Mouse (Mus musculus): Measurements from ENCODE around the gene Pald1. TPM values are rescaled to one million over a fixed set of nuclear protein-coding genes. Genes with fewer than 3 reads are reported as not detected.

Pald1 gene
- total and polyA plus RNA-seq, 2 experiments from 2014 or later = 14.4 to 23.7 TPM

- Histone ChIP-seq H3K27ac (ENCODE audit: low read depth, low read length) (no peak overlapping the region), H3K27me3 (ENCODE audit: insufficient read depth, low read length) (no peaks in the 10 kb centered on the region), H3K4me2 (ENCODE audit: low read depth) (no peak overlapping the region), H3K9ac (no peak overlapping the region), H3K36me3 (ENCODE audit: insufficient read depth) (no peaks in the 10 kb centered on the region), H3K9me3 (ENCODE audit: low read length) (no peaks in the 10 kb centered on the region), H3K4me1 (ENCODE audit: insufficient read depth) (no peaks in the 10 kb centered on the region), H3K4me3 (ENCODE audit: low read depth, low read length) (no peak overlapping the region)
- ATAC-seq = no peak
- WGBS = 68% methylated on average over 12 of the region's 12 CpGs
- no peak for TF ChIP-seq CTCF (IDR thresholded peaks at IDR 0.05; ENCODE audit: low read depth)
- DNase-seq = no peak
Measured at GRCm38 (mm10) chr10:61308706-61309320, 74.5 kb downstream of the Pald1 start.

DNA sequence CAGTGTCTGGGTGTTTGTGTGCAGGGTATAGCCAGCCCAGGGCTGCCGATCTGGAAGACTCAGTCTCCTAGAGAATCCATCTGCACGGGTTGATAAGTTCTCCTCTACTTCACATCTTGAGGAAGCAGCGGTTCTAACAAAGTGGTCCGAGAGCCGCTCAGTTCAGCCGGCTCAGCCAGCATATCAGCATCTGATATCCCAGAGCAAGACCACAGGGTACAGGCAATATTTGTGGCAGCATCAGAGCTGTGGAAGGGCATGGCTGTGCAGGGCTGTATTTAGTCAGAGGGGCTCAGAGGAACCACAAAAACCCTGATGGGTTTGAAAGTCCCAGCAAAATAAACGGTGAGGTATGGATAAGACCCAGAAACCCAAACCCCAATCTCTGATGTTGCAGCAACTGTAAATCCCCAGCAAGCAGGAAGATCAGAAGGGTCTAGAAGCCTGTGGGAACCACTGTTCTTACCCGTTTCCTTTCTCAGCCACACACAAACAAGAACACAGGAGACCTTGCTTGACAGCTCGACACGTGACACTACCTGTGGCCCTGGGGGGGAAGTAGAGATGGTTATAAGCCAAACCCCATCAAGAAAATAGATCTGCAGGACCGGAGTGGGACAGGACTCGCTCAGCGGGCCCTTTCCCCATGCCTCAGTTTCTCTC, 77.3 kb downstream of the Pald1 start:
- Histone ChIP-seq H3K4me2 (ENCODE audit: low read depth) (no peak overlapping the region), H3K4me3 (ENCODE audit: low read depth, low read length) (no peak overlapping the region), H3K27me3 (ENCODE audit: insufficient read depth, low read length) (no peaks in the 10 kb centered on the region), H3K4me1 (ENCODE audit: insufficient read depth) (no peaks in the 10 kb centered on the region), H3K9me3 (ENCODE audit: low read length) (no peaks in the 10 kb centered on the region), H3K9ac (no peak overlapping the region), H3K36me3 (ENCODE audit: insufficient read depth) (no peaks in the 10 kb centered on the region), H3K27ac (ENCODE audit: low read depth, low read length) (no peak overlapping the region)
- WGBS = 85% methylated on average over 13 of the region's 13 CpGs
- DNase-seq (no peak), ATAC-seq (no peak)
- TF ChIP-seq CTCF (IDR thresholded peaks at IDR 0.05; ENCODE audit: low read depth) = no peak

DNA sequence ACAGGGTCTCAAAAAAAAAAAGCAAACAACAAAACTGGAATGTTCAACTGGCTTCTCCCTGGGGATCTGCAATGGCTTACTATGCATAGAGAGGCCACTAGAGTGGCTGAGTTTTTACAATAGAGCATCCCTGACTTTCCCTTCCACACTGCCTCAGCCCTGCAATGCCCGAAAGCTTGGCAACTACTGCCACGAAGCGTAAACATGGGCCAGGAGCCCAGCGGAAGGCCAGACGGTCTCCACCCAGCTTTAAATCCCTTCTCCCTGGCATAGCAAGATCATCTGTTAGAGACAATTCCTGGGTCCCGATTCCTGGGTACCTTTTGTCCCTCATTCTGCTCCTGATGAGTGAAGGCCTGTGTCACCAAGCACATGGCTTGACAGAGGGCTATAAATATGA, 79.3 kb downstream of the Pald1 start:
- WGBS = 43% methylated on average over 6 of the region's 6 CpGs
- DNase-seq = no peak
- TF ChIP-seq CTCF (IDR thresholded peaks at IDR 0.05; ENCODE audit: low read depth) = no peak
- no peaks in the 10 kb centered on the region for H3K4me1 ChIP-seq (ENCODE audit: insufficient read depth)
- H3K4me2 ChIP-seq (ENCODE audit: low read depth) = no peak overlapping the region
- no peaks in the 10 kb centered on the region for H3K9me3 ChIP-seq (ENCODE audit: low read length)
- no peak overlapping the region for H3K27ac ChIP-seq (ENCODE audit: low read depth, low read length)
- H3K4me3 ChIP-seq (ENCODE audit: low read depth, low read length) = no peak overlapping the region
- H3K9ac ChIP-seq = no peak overlapping the region
- ATAC-seq = no peak; the same call in 1 of the 2 replicates
- no peaks in the 10 kb centered on the region for H3K36me3 ChIP-seq (ENCODE audit: insufficient read depth)
- no peaks in the 10 kb centered on the region for H3K27me3 ChIP-seq (ENCODE audit: insufficient read depth, low read length)

DNA sequence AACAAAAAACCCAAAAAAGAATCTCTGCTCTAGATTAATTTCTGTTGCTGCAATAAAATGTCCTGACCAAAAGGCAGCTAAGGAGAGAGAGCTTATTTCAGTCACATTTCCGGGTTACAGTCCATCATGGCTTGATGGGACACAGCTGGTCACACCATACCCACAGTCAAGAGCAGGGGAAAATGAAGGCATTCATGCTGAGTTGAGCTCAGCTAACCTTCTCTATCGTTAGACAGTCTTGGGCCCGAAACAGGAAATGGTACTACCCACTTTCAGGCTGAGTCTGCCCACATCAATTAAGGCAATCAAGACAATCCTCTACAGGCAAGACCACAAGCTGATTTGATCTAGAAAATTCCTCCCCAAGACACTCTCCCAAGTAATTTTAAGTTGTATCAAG, 82.3 kb downstream of the Pald1 start:
- Histone ChIP-seq H3K9me3 (ENCODE audit: low read length) (no peaks in the 10 kb centered on the region), H3K4me3 (ENCODE audit: low read depth, low read length) (no peak overlapping the region), H3K36me3 (ENCODE audit: insufficient read depth) (no peaks in the 10 kb centered on the region), H3K27me3 (ENCODE audit: insufficient read depth, low read length) (no peaks in the 10 kb centered on the region), H3K27ac (ENCODE audit: low read depth, low read length) (no peak overlapping the region), H3K4me2 (ENCODE audit: low read depth) (no peak overlapping the region), H3K4me1 (ENCODE audit: insufficient read depth) (no peaks in the 10 kb centered on the region), H3K9ac (no peak overlapping the region)
- WGBS = 83% methylated on average over 3 of the region's 3 CpGs
- DNase-seq (no peak), ATAC-seq (no peak)
- no peak for TF ChIP-seq CTCF (IDR thresholded peaks at IDR 0.05; ENCODE audit: low read depth)

GRCm38 (mm10) chr10:61297477-61297876, 85.9 kb downstream of the Pald1 start, which contains the start of gene Prf1:
TSS of gene Prf1 (plus strand) at chr10:61297833.
- Histone ChIP-seq H3K36me3 (ENCODE audit: insufficient read depth) (no peaks in the 10 kb centered on the region), H3K27ac (ENCODE audit: low read depth, low read length) (no peak within 1 kb of the TSS), H3K9ac (no peak within 1 kb of the TSS), H3K4me1 (ENCODE audit: insufficient read depth) (no peaks in the 10 kb centered on the region), H3K4me3 (ENCODE audit: low read depth, low read length) (no peak within 1 kb of the TSS), H3K9me3 (ENCODE audit: low read length) (no peaks in the 10 kb centered on the region), H3K27me3 (ENCODE audit: insufficient read depth, low read length) (no peaks in the 10 kb centered on the region), H3K4me2 (ENCODE audit: low read depth) (no peak within 1 kb of the TSS)
- ATAC-seq = no peak
- no peak for TF ChIP-seq CTCF (IDR thresholded peaks at IDR 0.05; ENCODE audit: low read depth)
- 92% methylated on average over 7 of the region's 7 CpGs for WGBS
- DNase-seq = no peak

- no peak for TF ChIP-seq CTCF (IDR thresholded peaks at IDR 0.05; ENCODE audit: low read depth)
- no peaks in the 10 kb centered on the region for H3K4me1 ChIP-seq (ENCODE audit: insufficient read depth)
- no peaks in the 10 kb centered on the region for H3K27me3 ChIP-seq (ENCODE audit: insufficient read depth, low read length)
- no peak overlapping the region for H3K4me3 ChIP-seq (ENCODE audit: low read depth, low read length)
- ATAC-seq = no peak
- H3K27ac ChIP-seq (ENCODE audit: low read depth, low read length) = no peak overlapping the region
- DNase-seq = no peak
- H3K9ac ChIP-seq = no peak overlapping the region
- H3K36me3 ChIP-seq (ENCODE audit: insufficient read depth) = no peaks in the 10 kb centered on the region
- no peak overlapping the region for H3K4me2 ChIP-seq (ENCODE audit: low read depth)
- 75% methylated on average over 8 of the region's 8 CpGs for WGBS
- H3K9me3 ChIP-seq (ENCODE audit: low read length) = no peaks in the 10 kb centered on the region
Measured at GRCm38 (mm10) chr10:61296713-61297445, 86.5 kb downstream of the Pald1 start.

GRCm38 (mm10) chr10:61294242-61294641, 89.1 kb downstream of the Pald1 start:
- no peaks in the 10 kb centered on the region for H3K4me1 ChIP-seq (ENCODE audit: insufficient read depth)
- DNase-seq = peak; percentile 25
- 67% methylated on average over 8 of the region's 8 CpGs for WGBS

More at GRCm38 (mm10) chr10:61294242-61294641, 89.1 kb downstream of the Pald1 start:
- Histone ChIP-seq H3K9ac (no peak overlapping the region), H3K4me3 (ENCODE audit: low read depth, low read length) (no peak overlapping the region), H3K9me3 (ENCODE audit: low read length) (no peaks in the 10 kb centered on the region), H3K27ac (ENCODE audit: low read depth, low read length) (no peak overlapping the region), H3K36me3 (ENCODE audit: insufficient read depth) (no peaks in the 10 kb centered on the region), H3K4me2 (ENCODE audit: low read depth) (no peak overlapping the region), H3K27me3 (ENCODE audit: insufficient read depth, low read length) (no peaks in the 10 kb centered on the region)
- no peak for TF ChIP-seq CTCF (IDR thresholded peaks at IDR 0.05; ENCODE audit: low read depth)
- no peak for ATAC-seq
